Mouse (Mus musculus) heart, postnatal 4 days (tissue): ENCODE data around the gene Zbtb16. TPM values are rescaled to one million over a fixed set of nuclear protein-coding genes. Genes with fewer than 3 reads are reported as not detected.

Experiments
- DNase-seq: peaks from one replicate; pipeline ENCODE4 v3.0.0; 2021
- total RNA-seq, 2 experiments: library from RNA; stranded (reverse); gene quantifications; 2 replicates each; pipeline ENCODE4 v1.2.3; 2021

Gene Zbtb16
- total RNA-seq, 2 experiments from 2014 or later: 24.0 to 24.7 TPM

DNA sequence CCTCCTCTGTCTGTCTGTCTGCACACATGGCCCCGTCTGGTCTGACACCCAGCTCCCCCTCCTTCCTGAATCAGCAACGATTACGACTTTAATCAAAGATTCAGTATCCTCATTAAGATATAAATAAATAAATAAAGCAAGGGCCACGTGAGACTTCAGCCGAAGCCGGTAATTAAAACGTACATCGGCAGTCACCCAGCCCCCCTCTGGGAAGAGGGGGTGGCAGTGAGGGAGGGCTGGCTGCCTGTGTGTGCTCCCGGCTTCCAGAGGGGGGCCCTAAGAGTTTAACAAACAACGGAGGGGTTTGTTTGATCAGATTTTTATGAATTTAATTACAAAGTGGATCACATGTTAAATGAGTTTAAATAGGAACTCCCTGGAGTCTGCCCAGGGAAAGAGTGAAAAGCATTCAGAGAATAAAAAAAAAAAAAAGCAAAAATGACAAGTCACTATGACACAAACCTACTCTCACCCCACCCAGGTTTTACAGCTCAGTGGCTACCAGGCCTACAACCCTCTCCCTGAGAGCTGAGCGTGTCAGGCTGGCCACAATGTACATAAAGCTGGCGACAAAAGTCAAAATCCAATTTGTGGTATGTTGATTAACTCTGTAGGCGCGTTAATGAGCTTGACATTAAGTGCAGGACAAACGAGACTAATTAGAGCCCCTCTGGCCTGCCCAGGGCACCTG is 173.5 kb downstream of the Zbtb16 start:
- no peak for DNase-seq

GRCm38 (mm10) chr9:48661225-48662023 is 174.6 kb downstream of the Zbtb16 start:
- no peak for DNase-seq

DNA sequence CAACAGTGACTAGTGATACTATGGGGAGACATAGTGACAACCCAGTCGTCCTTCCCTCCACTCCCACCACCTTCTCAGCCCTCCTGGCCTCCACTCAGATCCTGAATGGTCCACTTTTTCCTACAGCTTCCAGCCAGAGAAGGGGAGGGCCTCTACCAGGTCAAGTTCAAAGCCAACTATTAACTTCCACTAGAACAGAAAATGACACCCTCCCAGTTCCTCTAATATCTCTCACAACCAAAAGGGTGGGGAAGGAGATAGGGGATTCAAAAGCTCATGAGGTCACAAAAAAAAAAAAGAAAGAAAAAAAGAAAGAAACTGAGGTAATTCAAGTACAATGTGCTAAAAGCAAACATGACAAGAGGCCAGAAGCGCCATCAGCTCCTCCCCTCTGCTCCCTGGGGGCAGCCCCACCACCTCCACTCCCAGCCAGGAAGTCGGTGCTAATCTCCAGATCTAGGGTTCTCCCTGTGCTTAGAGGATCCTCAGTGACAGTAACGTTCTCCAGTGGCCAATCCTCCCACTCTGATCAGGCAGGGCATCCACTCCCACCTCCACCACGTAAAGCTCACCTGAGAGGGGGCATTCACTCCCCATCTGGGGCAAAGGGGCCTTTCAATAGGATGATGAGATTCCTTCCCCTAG is 180.4 kb downstream of the Zbtb16 start:
- no peak for DNase-seq

DNA sequence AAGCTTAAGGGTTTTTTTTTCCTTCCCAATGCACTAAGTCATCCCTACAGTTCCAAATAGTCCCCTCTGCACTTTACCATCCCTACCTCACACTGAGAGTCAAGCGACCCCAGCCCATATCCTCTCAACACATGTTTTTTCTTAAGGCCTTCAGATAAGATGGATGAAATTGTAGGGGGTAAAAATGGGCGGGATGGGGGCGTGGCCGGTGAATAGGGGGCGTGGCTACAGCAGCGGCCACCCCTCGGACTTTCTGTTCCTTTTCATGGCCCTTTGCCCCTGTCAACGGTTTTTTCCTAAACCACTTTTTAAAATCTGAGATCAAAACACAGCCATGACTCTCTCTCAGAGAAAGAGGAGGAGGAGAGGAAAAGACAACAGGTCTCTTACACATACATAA is 181.3 kb downstream of the Zbtb16 start:
- no peak for DNase-seq

DNA sequence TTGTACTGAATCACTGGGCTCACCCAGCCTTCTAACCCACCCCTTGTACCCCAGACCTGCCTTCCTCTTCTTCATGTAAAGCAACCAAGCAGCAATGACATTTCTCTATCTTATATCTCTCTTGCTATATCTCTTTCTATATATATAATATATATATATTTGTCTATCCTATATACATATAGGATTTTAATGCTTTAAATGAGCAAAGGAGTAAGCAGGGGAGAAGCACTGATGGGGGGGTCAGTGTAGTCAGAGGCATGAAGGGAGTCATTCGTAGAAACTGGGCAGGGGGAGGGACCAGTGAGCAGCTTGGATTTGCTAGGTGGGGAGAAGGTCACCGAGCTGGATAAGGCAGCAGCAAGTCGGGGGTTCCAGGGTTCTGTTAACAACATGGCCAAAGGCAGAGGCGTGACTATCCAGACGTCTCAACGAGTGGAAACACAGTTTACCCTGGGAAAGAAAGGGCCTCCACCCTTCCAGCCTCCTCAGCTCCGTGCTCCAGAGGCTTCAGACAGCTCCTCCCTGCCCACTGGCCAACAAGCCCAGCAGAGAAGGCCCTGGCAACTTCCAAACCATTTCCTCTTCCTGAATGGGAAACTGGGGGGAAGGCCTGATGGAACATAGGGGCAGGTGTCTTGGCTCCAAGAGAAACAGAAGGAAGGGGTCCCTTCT is 182.5 kb downstream of the Zbtb16 start:
- DNase-seq: no peak

- DNase-seq: no peak
These were observed 184.0 kb downstream of the Zbtb16 start for GRCm38 (mm10) chr9:48652026-48652425.

DNA sequence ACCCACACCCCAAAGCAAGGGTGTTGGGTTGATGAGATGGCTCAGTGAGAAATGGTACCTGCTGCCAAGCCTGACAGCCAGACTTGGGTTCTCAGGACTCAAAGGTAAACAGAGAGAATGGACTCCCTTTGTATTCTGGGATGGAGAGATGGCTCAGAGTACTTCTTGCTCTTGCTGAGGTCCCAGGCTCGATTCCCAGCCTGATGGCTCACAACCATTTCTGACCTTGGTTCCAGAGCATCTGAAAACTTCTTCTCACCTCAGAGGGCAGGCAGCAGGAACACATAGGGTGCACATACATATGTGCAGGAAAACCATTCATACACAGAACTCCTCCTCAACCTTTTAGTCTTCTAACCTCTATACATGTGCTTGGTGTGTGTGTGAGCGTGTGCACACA is 185.2 kb downstream of the Zbtb16 start:
- no peak for DNase-seq

DNA sequence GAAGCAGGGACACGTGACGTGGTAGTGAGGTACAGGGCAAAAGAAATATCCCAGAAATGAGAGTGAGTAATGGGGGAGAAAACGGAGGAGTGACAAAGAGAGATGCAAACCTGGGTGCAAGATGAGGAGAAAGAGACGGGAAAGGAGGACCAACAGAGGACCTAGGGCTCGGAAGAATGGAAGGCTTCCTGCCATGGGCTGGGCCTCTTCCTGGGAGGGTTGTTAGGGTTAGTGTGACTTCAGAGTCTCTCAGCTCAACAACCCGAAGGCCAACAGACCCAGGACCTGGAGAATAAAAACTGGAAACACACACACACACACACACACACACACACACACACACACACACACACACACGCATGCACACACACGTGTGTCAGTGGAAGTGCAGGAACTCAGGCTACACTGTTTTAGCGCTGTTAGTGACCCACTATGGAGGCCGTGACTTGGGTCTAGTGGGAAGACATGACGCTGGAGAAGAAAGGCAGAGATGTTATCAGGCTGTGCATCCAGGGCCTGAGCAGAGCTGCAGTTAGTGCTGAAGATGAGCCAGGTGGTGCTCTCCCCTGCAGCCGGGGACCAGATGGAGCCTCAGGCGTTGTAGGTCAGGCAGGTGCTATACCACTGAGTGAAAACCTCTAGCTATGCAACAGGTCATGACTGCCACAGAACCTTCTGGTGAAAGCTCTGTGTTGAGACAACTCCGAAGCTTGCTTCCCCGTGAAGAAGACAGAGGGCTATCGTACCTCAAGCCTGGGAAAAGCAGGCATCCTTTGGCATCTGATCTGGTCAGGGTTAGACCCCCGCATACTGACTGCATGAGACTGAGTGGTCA is 186.0 kb downstream of the Zbtb16 start:
- DNase-seq: no peak

GRCm38 (mm10) chr9:48649098-48649766 is 186.8 kb downstream of the Zbtb16 start:
- DNase-seq: peak; percentile 58

DNA sequence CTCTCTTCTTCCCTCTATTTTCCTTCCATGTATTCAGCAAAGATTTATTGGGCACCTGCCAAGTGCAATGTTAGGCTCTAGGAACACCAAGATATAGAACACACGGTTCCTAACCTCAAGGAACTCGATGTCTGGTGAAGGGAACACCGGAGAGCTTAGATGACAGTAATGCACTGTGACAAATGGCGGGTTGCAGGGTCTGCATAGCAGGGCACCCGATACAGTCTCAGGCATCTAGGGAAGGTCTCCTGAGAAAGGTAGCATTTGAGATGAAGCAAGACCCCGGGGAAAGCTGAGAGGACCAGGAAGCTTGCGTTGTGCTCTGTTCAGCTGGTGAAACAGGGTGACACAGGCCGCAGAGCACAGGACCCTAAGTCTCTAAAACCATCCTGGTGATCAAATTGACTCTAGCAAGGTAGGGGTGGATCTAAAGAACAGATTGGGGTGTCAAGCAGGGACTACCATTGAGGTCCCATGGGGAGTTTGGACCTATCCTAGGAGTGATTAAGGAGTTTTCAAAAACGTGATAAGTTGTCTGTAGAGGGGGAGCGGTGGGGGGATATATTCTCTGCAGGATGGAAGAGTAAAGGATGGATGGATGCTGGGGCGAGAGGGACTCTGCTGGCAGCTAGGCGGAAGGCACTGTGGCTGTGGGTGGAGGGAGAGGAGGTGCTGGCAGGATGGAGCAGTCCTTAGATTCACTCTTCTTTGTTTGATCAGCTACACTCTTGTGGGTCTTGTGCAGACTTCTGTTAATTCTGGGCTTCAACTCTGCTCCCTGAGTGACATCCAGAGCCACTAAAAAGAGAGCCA is 187.5 kb downstream of the Zbtb16 start:
- no peak for DNase-seq

DNA sequence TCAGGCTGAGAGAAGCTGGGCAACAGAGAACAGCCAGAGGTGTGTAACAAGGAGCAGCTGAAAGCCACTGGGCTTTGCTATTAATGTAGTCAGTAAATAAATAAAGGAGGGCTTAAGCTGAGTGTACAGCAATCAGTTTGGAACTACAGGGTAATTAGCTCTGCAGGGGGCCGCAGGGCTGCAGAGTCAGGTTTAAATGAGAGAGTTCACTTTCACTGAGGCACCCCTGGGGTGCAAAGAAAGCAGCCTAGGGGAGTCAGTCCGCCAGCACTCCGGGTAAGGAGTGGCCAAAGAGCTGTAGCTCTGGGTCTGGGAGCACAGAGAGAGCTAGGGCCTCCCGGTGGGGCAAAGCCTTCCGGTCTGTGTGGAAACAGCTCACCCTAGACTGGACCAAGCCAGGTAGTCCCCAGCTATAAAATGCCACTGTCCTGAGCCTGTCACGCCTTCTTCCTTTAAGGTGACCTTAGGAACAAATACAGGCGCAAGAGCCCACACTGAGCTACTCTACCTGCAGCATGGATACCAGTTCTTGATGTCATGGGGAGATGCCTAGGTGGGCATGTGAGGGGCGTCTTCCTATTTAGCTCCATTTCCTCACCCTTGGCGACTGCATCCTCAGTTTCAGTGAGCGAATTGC is 188.3 kb downstream of the Zbtb16 start:
- no peak for DNase-seq

DNA sequence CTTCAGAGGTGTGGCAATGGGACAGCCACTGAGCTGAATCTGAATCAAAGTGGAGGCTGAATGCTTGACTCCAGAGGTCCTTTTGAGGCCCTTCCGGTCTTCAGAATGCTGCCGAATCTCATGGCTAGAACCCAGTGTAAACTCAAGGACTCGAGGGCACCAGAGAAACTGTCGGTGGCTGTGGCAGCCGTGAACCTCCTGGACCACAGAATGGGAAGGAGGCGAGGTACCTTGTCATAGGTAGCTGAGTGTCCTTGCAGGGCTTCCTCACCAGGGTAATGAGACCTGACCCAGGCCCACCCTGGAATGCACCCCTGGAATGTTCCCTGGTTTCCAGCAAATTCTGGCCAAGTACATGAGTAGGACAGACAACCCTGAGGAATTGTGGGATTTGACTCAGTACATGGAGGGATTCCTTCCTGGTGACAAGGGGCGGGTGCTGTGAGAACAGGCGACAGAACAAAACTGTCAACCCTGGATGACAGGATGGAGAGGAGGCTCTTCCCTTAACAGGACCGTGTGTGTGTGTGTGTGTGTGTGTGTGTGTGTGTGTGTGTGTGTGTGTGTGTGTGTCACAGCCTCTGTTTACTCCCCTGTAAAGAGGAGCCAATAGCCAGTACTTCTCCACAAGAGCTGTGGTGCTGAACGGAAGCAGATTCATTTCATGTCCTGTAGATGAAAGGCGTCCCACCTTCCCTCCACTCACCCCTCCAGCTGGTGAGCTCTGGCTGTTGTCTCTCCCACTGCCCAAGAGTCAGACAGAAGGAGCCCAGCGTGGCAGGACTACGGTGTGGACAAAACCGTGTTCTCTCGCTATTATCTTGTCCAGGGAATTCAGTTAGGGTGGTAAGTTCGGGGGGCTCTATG is 189.0 kb downstream of the Zbtb16 start:
- DNase-seq: no peak

DNA sequence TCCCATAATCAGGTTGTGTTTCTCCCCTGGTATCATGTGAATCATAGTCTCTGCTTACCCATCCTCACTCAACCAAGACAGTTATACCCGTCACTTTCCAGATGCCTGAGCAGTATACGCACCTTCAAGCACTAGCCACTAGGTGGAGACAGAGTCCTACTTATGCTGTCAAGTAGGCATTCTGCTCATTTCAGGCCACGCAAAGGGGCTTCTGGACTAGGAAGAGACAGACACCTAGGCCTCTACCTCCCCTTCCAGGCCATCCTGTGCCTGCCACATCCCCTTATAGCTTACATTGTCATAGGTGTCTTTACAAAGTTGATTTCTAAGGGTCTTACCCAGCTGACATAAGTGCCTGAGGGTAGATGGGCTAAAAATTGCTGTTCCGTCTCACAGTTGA is 189.8 kb downstream of the Zbtb16 start:
- peak; percentile 80 for DNase-seq

DNA sequence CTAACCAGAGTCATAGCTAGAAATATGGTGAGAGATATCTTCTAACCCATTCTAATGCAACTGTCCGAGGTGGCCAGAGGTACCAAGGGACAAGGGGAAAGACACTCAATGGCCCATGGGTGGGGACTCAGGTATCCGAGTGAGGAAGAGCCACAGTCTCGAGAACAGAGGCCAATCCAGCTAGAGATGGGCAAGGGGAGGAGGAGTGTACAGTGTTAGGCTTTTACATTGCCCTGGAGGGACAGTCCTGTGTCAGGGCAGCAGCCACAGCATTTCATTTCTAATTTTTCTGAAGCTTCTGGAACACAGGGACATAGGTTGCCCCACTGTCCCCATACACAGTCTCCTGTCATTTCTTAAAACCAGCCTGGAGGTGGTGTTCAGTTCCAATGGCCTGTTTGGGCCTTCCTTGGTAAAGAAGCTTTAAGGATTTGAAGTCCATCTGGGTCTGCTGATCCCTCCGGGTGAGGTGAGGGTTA is 190.3 kb downstream of the Zbtb16 start:
- no peak for DNase-seq

DNA sequence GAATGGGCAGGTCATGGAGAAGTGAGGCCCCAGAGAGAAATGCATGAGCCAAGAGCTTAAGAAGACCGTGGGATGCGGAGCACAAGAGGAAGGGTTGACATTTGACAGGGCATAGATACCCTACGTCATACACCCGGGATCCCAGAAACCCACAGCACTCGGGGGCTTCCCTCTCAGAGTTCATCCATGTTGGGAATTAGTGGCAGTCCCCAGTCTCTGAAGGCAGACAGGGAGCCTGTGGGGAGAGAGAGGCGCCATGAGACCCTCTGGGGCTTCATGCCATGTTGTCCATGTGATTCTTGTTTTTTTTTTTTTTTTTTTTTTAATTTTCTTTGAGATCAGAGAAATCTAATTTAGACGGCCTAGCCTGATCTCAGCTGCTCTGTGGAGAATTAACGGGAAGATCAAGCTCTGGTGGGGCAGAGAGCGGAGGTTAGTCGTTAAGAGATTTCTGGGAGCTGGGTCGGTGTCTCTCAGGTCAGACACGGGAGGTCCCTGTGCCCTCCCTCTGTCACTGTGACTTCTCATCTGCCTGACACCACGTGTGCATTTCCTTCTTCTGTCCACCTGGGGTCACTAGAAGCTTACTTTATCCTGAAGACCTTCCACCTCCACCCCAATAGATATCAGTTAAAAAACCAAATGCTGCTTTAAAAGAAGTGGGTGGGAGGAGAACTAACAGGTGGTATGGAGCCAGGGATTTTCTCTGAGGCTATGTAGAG is 190.9 kb downstream of the Zbtb16 start:
- DNase-seq: peak; percentile 52

- no peak for DNase-seq
These were observed 191.6 kb downstream of the Zbtb16 start for GRCm38 (mm10) chr9:48644376-48644775.

DNA sequence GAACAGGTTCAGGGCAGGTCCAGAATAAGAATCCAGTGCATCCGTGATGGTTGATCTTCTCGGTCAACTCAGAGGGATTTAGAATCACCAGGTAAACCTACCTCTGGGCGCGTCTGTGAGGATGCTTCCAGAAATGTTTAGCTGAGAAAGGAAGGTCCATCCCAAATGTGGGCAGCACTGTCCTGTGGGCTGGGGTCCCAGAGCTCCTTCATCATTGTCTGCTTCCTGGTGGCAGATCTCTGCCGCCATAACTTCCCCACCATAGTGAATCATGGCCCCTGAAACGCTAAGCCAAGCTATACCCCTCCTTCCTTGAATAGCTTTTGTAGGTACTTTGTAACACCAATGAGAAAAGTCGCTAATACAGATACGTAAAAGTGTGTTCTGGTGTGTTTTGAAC is 194.4 kb downstream of the Zbtb16 start:
- DNase-seq: no peak

- DNase-seq: no peak
These were observed 195.1 kb downstream of the Zbtb16 start for GRCm38 (mm10) chr9:48640881-48641280.
